Mouse (Mus musculus) hindbrain, embryonic 11.5 days (tissue): ENCODE measurements at regions not wholly inside any gene's neighbourhood (a gene's known extent, or its start where the extent isn't known, plus 50 kb on each side); places are given as distances from the start of the nearest gene placed in this dataset.

Experiments
- ATAC-seq: fragments of 200-750 bp; cut with Nextera tagmentation; 2 replicates; pipeline ENCODE4 v1.8.0; 2017; ENCODE audit warnings: mild to moderate bottlenecking, moderate TSS enrichment, moderate library complexity; ENCODE audit not compliant: low FRiP score
- DNase-seq: peaks from one replicate; pipeline ENCODE4 v3.0.0-alpha.2; 2015; ENCODE audit warnings: low spot score
- H3K27ac ChIP-seq: fragments of 300-500 bp; sonication (generic); 2 replicates; pipeline ENCODE4 v1.5.1; 2014; ENCODE audit warnings: mild to moderate bottlenecking, low read depth, low read length
- H3K27me3 ChIP-seq: fragments of 300-500 bp; sonication (generic); 2 replicates; pipeline ENCODE4 v1.6.1; 2014; ENCODE audit warnings: mild to moderate bottlenecking, low read length, moderate library complexity, mixed read lengths; ENCODE audit not compliant: control insufficient read depth, insufficient read depth
- H3K36me3 ChIP-seq: fragments of 300-500 bp; sonication (generic); 2 replicates; pipeline ENCODE4 v1.6.1; 2014; ENCODE audit warnings: mild to moderate bottlenecking, low read length, moderate library complexity, mixed read lengths; ENCODE audit not compliant: control insufficient read depth, insufficient read depth
- H3K4me1 ChIP-seq: fragments of 300-500 bp; sonication (generic); replicated peaks from 2 replicates; pipeline ENCODE4 v1.6.1; 2014; ENCODE audit warnings: low read length, mixed read lengths; ENCODE audit not compliant: control insufficient read depth, insufficient read depth
- H3K4me2 ChIP-seq: fragments of 300-500 bp; sonication (generic); replicated peaks from 2 replicates; pipeline ENCODE4 v1.6.1; 2014; ENCODE audit warnings: mild to moderate bottlenecking, low read depth, low read length
- H3K4me3 ChIP-seq: fragments of 300-500 bp; sonication (generic); 2 replicates; pipeline ENCODE4 v1.5.1; 2014; ENCODE audit warnings: low read depth, low read length
- H3K9ac ChIP-seq: fragments of 300-500 bp; sonication (generic); 2 replicates; pipeline ENCODE4 v1.6.1; 2014; ENCODE audit warnings: low read depth, low read length
- H3K9me3 ChIP-seq: fragments of 300-500 bp; sonication (generic); 2 replicates; pipeline ENCODE4 v1.6.1; 2016; ENCODE audit warnings: low read length; ENCODE audit not compliant: control insufficient read depth
- WGBS: fragments of 180-500 bp; shearing (Covaris S2); extraction: QIAGEN DNeasy Blood & Tissue Kit; methylation state at CpG from one replicate; pipeline ENCODE4 v1.1.7; 2014; 5-methylcytosine and 5-hydroxymethylcytosine counted together

DNA sequence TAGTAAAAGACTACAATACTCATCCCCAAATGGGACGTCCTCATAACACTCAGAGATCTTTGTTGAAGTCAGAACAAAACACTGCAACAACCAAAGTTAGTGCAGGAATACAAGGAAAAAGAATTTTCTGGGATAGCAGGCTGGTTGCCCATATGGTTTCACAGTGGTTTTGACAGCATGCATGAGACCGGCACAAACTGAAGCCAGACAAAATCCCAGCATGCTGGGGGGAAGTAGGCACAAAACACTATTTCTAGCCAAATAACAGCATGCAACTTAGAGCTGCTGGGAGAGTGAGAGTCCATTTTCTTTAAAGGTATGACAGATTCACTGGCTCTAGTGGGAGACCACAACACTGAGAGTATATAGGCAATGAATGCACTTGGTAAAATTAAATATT, 619.1 kb upstream of the Manea start:
- no peak overlapping the region for H3K9ac ChIP-seq
- no peak for DNase-seq
- H3K27me3 ChIP-seq, result no peaks in the 10 kb centered on the region
- H3K27ac ChIP-seq, result no peak overlapping the region
- no peaks in the 10 kb centered on the region for H3K4me1 ChIP-seq
- 86% methylated on average over 2 of the region's 2 CpGs for WGBS
- no peak for ATAC-seq
- H3K36me3 ChIP-seq, result no peaks in the 10 kb centered on the region
- no peak overlapping the region for H3K4me3 ChIP-seq
- H3K9me3 ChIP-seq, result no peaks in the 10 kb centered on the region
- no peak overlapping the region for H3K4me2 ChIP-seq

DNA sequence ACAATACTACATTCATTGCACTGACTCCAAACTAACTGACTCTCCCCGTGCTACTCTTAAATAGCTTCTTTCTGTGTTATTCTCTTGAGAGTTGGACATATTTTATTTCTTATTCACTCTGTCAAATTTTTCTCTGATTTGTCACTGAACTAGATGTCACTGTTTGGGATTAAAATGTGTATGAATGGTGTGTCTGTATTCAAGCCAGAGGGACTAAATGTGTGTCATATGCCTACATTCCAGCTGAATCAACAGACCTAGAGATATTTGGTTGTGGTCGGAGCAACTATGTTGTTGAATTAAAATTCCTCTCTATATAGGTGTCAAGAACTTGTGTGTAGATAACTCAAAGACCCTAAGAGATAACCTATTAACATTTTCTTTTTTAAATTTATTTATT, 618.2 kb upstream of the Manea start:
- 87% methylated on average over 2 of the region's 2 CpGs for WGBS
- Histone ChIP-seq H3K27ac (no peak overlapping the region), H3K27me3 (no peaks in the 10 kb centered on the region), H3K4me3 (no peak overlapping the region), H3K36me3 (no peaks in the 10 kb centered on the region), H3K9ac (no peak overlapping the region), H3K4me1 (no peaks in the 10 kb centered on the region), H3K9me3 (no peaks in the 10 kb centered on the region), H3K4me2 (no peak overlapping the region)
- ATAC-seq (no peak), DNase-seq (no peak)

DNA sequence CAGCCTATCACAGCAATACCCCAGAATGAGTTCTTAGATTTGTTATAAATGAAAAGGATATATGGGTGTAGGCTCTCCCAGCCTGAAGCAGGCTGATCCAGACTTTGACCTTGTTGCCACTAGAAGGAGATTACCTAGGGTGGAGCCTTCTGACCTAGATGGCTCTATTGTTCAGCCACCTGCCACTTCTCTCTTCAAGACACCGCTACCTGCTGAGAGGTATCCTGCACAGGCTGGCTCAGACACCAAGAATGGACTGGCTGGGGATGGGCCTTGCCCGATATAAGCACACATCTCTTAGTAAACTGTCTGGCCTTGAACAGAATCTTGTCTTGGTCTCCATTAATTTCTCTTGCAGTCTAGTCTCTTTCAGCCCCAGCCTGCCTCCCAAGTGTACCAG, 597.9 kb upstream of the Manea start:
- H3K4me1 ChIP-seq, result no peaks in the 10 kb centered on the region
- DNase-seq (no peak), ATAC-seq (no peak)
- H3K27me3 ChIP-seq, result no peaks in the 10 kb centered on the region
- H3K4me2 ChIP-seq, result no peak overlapping the region
- no peak overlapping the region for H3K4me3 ChIP-seq
- H3K9me3 ChIP-seq, result no peaks in the 10 kb centered on the region
- H3K9ac ChIP-seq, result no peak overlapping the region
- H3K27ac ChIP-seq, result no peak overlapping the region
- H3K36me3 ChIP-seq, result no peaks in the 10 kb centered on the region
- 96% methylated on average over 2 of the region's 2 CpGs for WGBS

DNA sequence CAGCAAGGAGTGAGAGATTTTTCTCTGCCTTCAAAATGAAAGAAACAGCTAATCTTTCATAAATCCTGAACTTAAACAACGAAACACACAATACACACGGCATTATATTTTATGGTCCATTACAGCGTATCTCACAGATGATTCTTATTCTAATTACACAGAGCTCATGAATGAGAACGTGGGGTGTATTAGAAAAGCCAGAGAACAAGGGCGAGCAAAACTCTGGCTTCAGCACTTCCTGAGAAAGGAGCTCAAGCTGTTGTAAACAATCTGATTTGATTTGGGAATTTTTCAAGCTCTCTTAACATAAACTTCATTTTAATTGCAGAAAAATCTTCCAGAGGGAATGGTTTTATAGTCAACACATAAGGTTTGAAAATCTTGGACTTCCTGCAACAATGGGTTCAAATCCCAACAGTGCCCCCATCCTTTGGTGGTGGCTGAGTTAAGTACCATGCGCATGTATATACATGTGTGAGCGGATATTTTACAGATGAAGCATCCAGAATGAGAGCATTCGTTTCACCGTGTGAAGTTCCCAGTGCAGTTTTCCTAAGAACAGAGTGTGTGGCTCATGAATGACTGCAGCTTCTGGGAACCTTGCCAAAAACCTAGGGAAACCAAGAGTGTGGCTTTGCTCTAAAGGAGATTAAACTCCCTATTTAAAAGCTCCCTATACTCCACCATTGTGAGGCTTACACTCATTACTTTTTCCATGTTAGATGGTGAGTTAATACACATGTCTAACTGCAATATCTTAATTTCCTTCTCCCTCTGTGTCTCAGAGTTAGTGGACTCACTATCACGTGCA, 587.5 kb upstream of the Manea start:
- peak; percentile 79 for ATAC-seq
- Histone ChIP-seq H3K9me3 (no peaks in the 10 kb centered on the region), H3K4me3 (no peak overlapping the region), H3K27ac (no peak overlapping the region), H3K36me3 (no peaks in the 10 kb centered on the region), H3K4me2 (no peak overlapping the region), H3K27me3 (no peaks in the 10 kb centered on the region), H3K9ac (no peak overlapping the region), H3K4me1 (no peaks in the 10 kb centered on the region)
- peak; percentile 43 for DNase-seq
- WGBS, result 64% methylated on average over 10 of the region's 10 CpGs

DNA sequence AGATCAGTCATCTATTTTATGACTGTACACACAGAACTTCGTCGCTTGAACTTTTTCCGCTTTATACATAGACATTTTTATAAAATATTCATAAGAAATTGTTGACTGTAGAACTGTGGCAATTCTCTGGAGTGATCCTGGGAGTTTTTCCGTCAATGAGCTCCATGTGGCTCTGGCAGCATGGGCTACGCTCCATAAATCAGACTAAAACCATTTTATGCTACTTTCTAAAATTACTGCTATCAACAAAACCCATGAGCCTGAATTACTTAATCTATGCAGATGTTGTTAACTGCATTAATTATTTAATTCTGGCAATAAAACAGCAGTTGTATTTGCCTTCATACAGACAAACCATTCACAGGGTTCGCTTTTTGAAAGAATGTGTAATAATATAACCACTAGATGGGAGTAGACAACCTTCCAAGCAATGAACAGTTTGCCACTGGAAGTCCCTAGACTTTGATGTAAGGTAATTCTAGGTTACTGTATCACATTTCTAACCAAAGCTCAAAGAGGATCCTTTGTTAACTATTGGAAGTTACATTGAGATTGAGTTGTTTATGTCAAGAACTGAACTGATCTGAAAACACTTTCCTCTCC, 583.3 kb upstream of the Manea start:
- H3K9ac ChIP-seq, result no peak overlapping the region
- ATAC-seq (peak; percentile 80), DNase-seq (peak; percentile 24)
- H3K27me3 ChIP-seq, result no peaks in the 10 kb centered on the region
- H3K36me3 ChIP-seq, result no peaks in the 10 kb centered on the region
- H3K27ac ChIP-seq, result no peak overlapping the region
- no peak overlapping the region for H3K4me2 ChIP-seq
- 73% methylated on average over 6 of the region's 6 CpGs for WGBS
- no peaks in the 10 kb centered on the region for H3K9me3 ChIP-seq
- no peaks in the 10 kb centered on the region for H3K4me1 ChIP-seq
- no peak overlapping the region for H3K4me3 ChIP-seq

DNA sequence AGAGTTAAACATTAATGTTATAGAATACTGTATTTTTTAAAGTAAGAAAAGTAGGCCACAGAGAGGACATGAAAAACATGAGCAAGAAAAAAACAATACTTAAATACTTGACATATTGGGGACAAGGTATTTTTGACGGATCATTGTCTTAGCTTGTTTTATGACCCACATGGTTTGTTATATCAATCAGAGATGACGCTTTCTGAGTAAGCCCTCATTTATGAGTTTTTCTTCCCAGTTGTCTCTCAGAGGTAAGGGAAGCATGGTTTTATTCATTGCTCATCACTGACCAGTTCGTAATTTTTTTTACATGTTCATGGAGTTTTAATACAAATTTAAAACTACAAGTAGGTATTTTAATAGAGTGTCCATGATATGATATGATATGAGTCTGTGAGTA, 579.4 kb upstream of the Manea start:
- WGBS, result 80% methylated on average over 3 of the region's 3 CpGs
- DNase-seq (no peak), ATAC-seq (no peak)
- H3K36me3 ChIP-seq, result no peaks in the 10 kb centered on the region
- H3K9ac ChIP-seq, result no peak overlapping the region
- H3K4me3 ChIP-seq, result no peak overlapping the region
- H3K4me1 ChIP-seq, result no peaks in the 10 kb centered on the region
- H3K27ac ChIP-seq, result no peak overlapping the region
- no peaks in the 10 kb centered on the region for H3K9me3 ChIP-seq
- H3K27me3 ChIP-seq, result no peaks in the 10 kb centered on the region
- no peak overlapping the region for H3K4me2 ChIP-seq

DNA sequence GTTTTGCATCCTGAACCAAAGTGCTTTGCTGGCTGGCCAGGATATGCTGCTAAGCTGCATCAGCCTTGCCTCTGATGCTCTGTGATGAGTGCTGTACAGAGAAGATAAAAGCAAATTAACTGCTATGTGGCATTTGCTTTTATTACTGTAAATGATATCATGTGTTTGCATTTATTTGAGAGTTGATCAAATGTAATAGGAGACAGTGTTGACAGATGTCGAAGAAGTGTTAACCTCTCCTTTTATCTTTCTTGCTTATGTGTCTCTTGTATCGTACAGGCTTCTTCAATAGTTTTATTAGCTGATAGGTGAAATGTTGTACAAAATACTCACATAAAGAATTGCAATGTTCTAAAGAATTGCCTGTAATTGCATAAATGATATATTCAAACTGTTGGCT, 541.8 kb upstream of the Manea start:
- Histone ChIP-seq H3K4me3 (no peak overlapping the region), H3K9ac (no peak overlapping the region), H3K4me2 (no peak overlapping the region), H3K27ac (no peak overlapping the region), H3K9me3 (no peaks in the 10 kb centered on the region), H3K4me1 (no peaks in the 10 kb centered on the region), H3K36me3 (no peaks in the 10 kb centered on the region), H3K27me3 (no peaks in the 10 kb centered on the region)
- ATAC-seq (no peak), DNase-seq (no peak)
- WGBS, result 87% methylated on average over 2 of the region's 2 CpGs

DNA sequence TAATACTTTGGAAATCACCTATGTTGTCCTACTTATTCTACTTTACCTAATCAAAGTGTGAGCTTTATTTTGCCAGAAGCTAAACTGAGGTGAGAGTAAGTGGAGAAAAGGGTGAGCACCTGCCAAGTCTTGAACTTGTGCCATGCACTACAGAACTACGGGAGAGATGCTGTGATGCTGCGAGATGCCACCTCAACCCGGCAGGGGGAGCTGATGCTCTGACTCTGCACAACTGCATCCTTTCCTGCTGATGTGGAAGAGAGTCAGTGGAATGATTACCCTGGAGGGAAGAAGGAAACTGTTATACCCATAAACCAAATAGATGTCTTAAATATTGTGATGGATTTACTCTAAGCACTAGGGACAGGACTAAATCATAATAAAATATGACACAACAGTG, 532.3 kb upstream of the Manea start:
- no peak overlapping the region for H3K4me3 ChIP-seq
- no peak overlapping the region for H3K9ac ChIP-seq
- no peaks in the 10 kb centered on the region for H3K27me3 ChIP-seq
- DNase-seq (peak; percentile 37), ATAC-seq (no peak)
- H3K36me3 ChIP-seq, result no peaks in the 10 kb centered on the region
- no peak overlapping the region for H3K4me2 ChIP-seq
- H3K9me3 ChIP-seq, result no peaks in the 10 kb centered on the region
- H3K4me1 ChIP-seq, result no peaks in the 10 kb centered on the region
- 46% methylated on average over 3 of the region's 3 CpGs for WGBS
- H3K27ac ChIP-seq, result no peak overlapping the region

DNA sequence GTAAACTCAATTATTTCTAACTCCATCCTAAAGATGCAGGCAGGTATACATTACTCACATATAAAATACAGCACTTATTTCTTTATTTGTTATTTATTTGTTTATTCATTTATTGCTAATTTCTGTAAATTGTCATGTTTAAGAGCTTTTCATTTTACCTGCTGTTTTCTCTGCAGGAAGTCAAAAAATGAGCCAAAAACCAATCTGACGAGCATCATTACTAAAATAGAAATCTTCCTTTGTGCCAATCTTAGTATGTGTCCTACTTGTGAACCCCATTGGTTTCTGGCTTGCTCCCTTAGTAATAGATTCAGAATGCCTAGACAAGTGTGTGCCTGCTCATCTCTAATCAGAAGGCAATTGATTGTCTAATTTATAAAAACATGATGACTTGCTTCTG, 495.1 kb upstream of the Manea start:
- 79% methylated on average over 1 of the region's 1 CpGs for WGBS
- no peaks in the 10 kb centered on the region for H3K27me3 ChIP-seq
- no peaks in the 10 kb centered on the region for H3K36me3 ChIP-seq

More for the DNA sequence above, 495.1 kb upstream of the Manea start:
- Histone ChIP-seq H3K4me3 (no peak overlapping the region), H3K4me1 (no peaks in the 10 kb centered on the region), H3K9me3 (no peaks in the 10 kb centered on the region), H3K9ac (no peak overlapping the region), H3K4me2 (no peak overlapping the region), H3K27ac (no peak overlapping the region)
- no peak for DNase-seq
- ATAC-seq, result no peak
